Mouse (Mus musculus): ENCODE measurements around the gene Gm20716.

DNA sequence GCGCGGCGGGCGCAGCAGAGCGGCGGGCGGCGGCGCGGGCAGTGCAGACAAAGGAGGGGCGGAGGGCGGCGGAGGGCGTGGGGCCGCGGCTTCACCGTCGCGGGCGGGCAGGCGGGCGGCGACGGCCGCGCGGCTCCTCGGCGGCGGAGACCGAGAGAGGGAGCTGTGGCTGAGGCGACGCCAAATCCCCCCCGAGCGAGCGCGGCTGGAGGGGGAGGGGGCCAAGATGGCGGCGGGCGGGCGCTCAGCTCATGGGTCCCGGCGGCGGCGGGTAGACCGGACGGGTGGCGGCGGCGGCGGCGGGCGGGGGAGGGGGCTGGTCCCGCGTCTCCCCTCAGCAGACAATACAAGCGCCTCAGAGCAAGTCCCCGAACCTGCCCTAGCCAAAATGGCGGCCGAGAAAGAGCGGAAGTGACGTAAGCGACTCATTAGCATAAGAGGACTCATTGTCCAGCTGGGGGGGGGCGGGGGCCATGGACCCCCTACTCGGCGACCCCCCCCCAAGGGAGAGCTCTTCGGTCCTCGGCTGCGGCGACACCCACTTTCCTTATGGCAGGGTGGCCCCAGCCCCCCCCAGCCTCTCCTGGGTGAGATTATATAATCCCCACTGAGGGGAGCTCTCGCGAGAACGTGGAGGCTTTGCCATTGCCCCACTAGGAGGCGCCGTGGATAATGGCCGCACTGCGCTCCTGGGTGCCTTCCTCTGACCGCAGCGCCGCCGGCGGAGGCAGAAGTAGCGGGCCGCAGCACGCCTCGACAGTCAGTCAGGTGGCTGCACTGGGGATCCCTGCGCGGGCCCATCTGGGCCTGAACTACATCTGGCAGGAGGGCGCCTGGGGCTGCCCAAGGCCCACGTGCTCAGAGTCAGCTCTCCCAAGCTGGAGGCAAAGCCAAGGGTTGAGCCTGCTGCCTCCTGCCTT, 23.2 kb downstream of the Gm20716 start, which contains the start of gene Adnp:
- TF ChIP-seq POLR2AphosphoS5 (IDR thresholded peaks at IDR 0.05; ENCODE audit: borderline replicate concordance, low read depth, low read length), result no peak
- TF ChIP-seq POLR2A (IDR thresholded peaks at IDR 0.05; ENCODE audit: control insufficient read depth in 1 of 2, insufficient read depth in 1 of 2, low read depth in 1 of 2, low read length in 2 of 2, poor library complexity in 1 of 2), result peak; percentile 48 to 71
- peak; percentile 91 for TF ChIP-seq MAZ (IDR thresholded peaks at IDR 0.05; ENCODE audit: low read depth, low read length)
- no peak for TF ChIP-seq TAL1 (IDR thresholded peaks at IDR 0.05; ENCODE audit: low read length)
- peak in 1 of 2 experiments; percentile 66; a peak in 2 of 4 replicates for TF ChIP-seq EP300 (IDR thresholded peaks at IDR 0.05; ENCODE audit: low read depth in 1 of 2, low read length in 2 of 2)
- peak; percentile 91 for TF ChIP-seq USF1 (IDR thresholded peaks at IDR 0.05; ENCODE audit: low read depth, low read length)
- TF ChIP-seq SMC3 (IDR thresholded peaks at IDR 0.05; ENCODE audit: low read depth, low read length), result no peak
- no peak for TF ChIP-seq GATA1 (IDR thresholded peaks at IDR 0.05; ENCODE audit: low read depth, low read length)
- peak; percentile 83 for TF ChIP-seq TCF12 (IDR thresholded peaks at IDR 0.05; ENCODE audit: low read depth, low read length)
- no peak; the same call in none of the 2 replicates for TF ChIP-seq POLR2AphosphoS2 (IDR thresholded peaks at IDR 0.05; ENCODE audit: low read length)
- peak; percentile 34 to 75 (median 71); a peak in 5 of 6 replicates for TF ChIP-seq CTCF (IDR thresholded peaks at IDR 0.05 in 2 of 3, conservative IDR thresholded peaks at IDR 0.05 in 1 of 3; ENCODE audit: control insufficient read depth in 1 of 3, insufficient read depth in 1 of 3, low read depth in 2 of 3, low read length in 3 of 3, poor library complexity in 1 of 3, severe bottlenecking in 1 of 3)
- TF ChIP-seq ZMIZ1 (IDR thresholded peaks at IDR 0.05; ENCODE audit: low read depth, low read length), result peak; percentile 48; the same call in 1 of the 2 replicates
- TF ChIP-seq ZC3H11A (IDR thresholded peaks at IDR 0.05; ENCODE audit: low read depth, low read length), result no peak
- TF ChIP-seq MYC (IDR thresholded peaks at IDR 0.05; ENCODE audit: low read depth, low read length), result peak; percentile 95

All from MEL (cell line).